Mouse (Mus musculus) MEL (cell line): ENCODE data around the gene Rab44. TPM values are rescaled to one million over a fixed set of nuclear protein-coding genes. Genes with fewer than 3 reads are reported as not detected.

Source experiments
- DNase-seq: peaks from one replicate; pipeline ENCODE4 v3.0.0; 2011; ENCODE audit warnings: low read depth, low spot score
- H3K27ac ChIP-seq: 2 replicates; pipeline ENCODE4 v1.5.1; 2012; ENCODE audit warnings: low read depth, mild to moderate bottlenecking, control low read depth, low read length, moderate library complexity; ENCODE audit not compliant: control insufficient read depth
- H3K27me3 ChIP-seq, 2 experiments: fragments of 150-350 bp in 1 of 2; sonication (generic) in 1 of 2; 2 replicates each; pipeline ENCODE4 v1.6.1; 2012; ENCODE audit warnings: low read length in 2 of 2, mild to moderate bottlenecking in 2 of 2, improper control_type of control experiment in 1 of 2, moderate library complexity in 1 of 2; ENCODE audit not compliant: insufficient read depth in 2 of 2, control insufficient read depth in 1 of 2
- H3K36me3 ChIP-seq, 2 experiments: 2 replicates each; pipeline ENCODE4 v1.6.1; 2012 to 2014; ENCODE audit warnings: low read length in 2 of 2, improper control_type of control experiment in 1 of 2, inconsistent platforms in 1 of 2, mild to moderate bottlenecking in 1 of 2; ENCODE audit not compliant: insufficient read depth in 2 of 2, control insufficient read depth in 1 of 2
- H3K4me1 ChIP-seq, 2 experiments: fragments of 150-350 bp in 1 of 2; sonication (generic) in 1 of 2; 2 replicates each; pipeline ENCODE4 v1.6.1; 2012; ENCODE audit warnings: low read length in 2 of 2, improper control_type of control experiment in 1 of 2, mild to moderate bottlenecking in 1 of 2; ENCODE audit not compliant: insufficient read depth in 2 of 2, control insufficient read depth in 1 of 2
- H3K4me3 ChIP-seq, 2 experiments: fragments of 150-350 bp in 1 of 2; sonication (generic) in 1 of 2; 2 replicates each; pipeline ENCODE4 v1.5.1; 2012; ENCODE audit warnings: low read depth in 2 of 2, low read length in 2 of 2, mild to moderate bottlenecking in 2 of 2, moderate library complexity in 2 of 2, control low read depth in 1 of 2, improper control_type of control experiment in 1 of 2; ENCODE audit not compliant: control insufficient read depth in 1 of 2, insufficient read depth in 1 of 2
- H3K79me2 ChIP-seq: 2 replicates; pipeline ENCODE4 v1.6.1; 2012; ENCODE audit warnings: mild to moderate bottlenecking, low read length, moderate library complexity; ENCODE audit not compliant: control insufficient read depth, poor library complexity, insufficient read depth
- H3K9ac ChIP-seq: 2 replicates; pipeline ENCODE4 v1.6.1; 2012; ENCODE audit warnings: low read depth, mild to moderate bottlenecking, control low read depth, low read length, moderate library complexity; ENCODE audit not compliant: control insufficient read depth, poor library complexity, severe bottlenecking
- H3K9me3 ChIP-seq: fragments of 150-350 bp; sonication (generic); replicated peaks from 2 replicates; pipeline ENCODE4 v1.6.1; 2012; ENCODE audit warnings: mild to moderate bottlenecking, low read length, improper control_type of control experiment, moderate library complexity; ENCODE audit not compliant: insufficient read depth
- BHLHE40 ChIP-seq: IDR thresholded peaks from 2 replicates; pipeline ENCODE4 v1.6.1; 2012; ENCODE audit warnings: low read depth, mild to moderate bottlenecking, inconsistent platforms, low read length, improper control_type of control experiment, borderline replicate concordance
- CHD1 ChIP-seq: IDR thresholded peaks from 2 replicates; pipeline ENCODE4 v1.6.1; 2012; ENCODE audit warnings: low read depth, mild to moderate bottlenecking, inconsistent platforms, low read length, improper control_type of control experiment
- CHD2 ChIP-seq: IDR thresholded peaks from 2 replicates; pipeline ENCODE4 v1.6.1; 2011; ENCODE audit warnings: low read length, improper control_type of control experiment
- E2F4 ChIP-seq: IDR thresholded peaks from 2 replicates; pipeline ENCODE4 v1.6.1; 2011; ENCODE audit warnings: low read depth, low read length, improper control_type of control experiment, borderline replicate concordance
- EP300 ChIP-seq, 2 experiments: IDR thresholded peaks; 2 replicates each; pipeline ENCODE4 v1.6.1; 2011; ENCODE audit warnings: improper control_type of control experiment in 2 of 2, low read length in 2 of 2, low read depth in 1 of 2, mild to moderate bottlenecking in 1 of 2
- ETS1 ChIP-seq: IDR thresholded peaks from 2 replicates; pipeline ENCODE4 v1.6.1; 2012; ENCODE audit warnings: low read depth, mild to moderate bottlenecking, inconsistent platforms, low read length, improper control_type of control experiment, moderate library complexity
- GATA1 ChIP-seq: IDR thresholded peaks from 2 replicates; pipeline ENCODE4 v1.6.1; 2011; ENCODE audit warnings: low read depth, low read length, improper control_type of control experiment
- JUND ChIP-seq: IDR thresholded peaks from 2 replicates; pipeline ENCODE4 v1.6.1; 2011; ENCODE audit warnings: low read depth, mild to moderate bottlenecking, improper control_type of control experiment, low read length
- KAT2A ChIP-seq: conservative IDR thresholded peaks from 2 replicates; pipeline ENCODE4 v1.6.1; 2012; ENCODE audit warnings: low read depth, low read length, improper control_type of control experiment, inconsistent platforms
- MAX ChIP-seq: IDR thresholded peaks from 2 replicates; pipeline ENCODE4 v1.6.1; 2011; ENCODE audit warnings: low read length, improper control_type of control experiment
- MAZ ChIP-seq: IDR thresholded peaks from 2 replicates; pipeline ENCODE4 v1.6.1; 2012; ENCODE audit warnings: low read depth, mild to moderate bottlenecking, inconsistent platforms, low read length, improper control_type of control experiment
- MEF2A ChIP-seq: IDR thresholded peaks from 2 replicates; pipeline ENCODE4 v1.6.1; 2014; ENCODE audit warnings: low read depth, mild to moderate bottlenecking, inconsistent platforms, low read length, improper control_type of control experiment; ENCODE audit not compliant: poor library complexity, insufficient replicate concordance, severe bottlenecking; ENCODE audit errors: extremely low read depth
- MXI1 ChIP-seq: IDR thresholded peaks from 2 replicates; pipeline ENCODE4 v1.6.1; 2011; ENCODE audit warnings: mild to moderate bottlenecking, low read depth, low read length, improper control_type of control experiment
- MYC ChIP-seq: IDR thresholded peaks from 2 replicates; pipeline ENCODE4 v1.6.1; 2011; ENCODE audit warnings: low read depth, mild to moderate bottlenecking, low read length, improper control_type of control experiment, moderate library complexity
- NELFE ChIP-seq: IDR thresholded peaks from 2 replicates; pipeline ENCODE4 v1.6.1; 2011; ENCODE audit warnings: low read depth, low read length, improper control_type of control experiment
- NRF1 ChIP-seq: IDR thresholded peaks from 2 replicates; pipeline ENCODE4 v1.6.1; 2014; ENCODE audit warnings: low read depth, mild to moderate bottlenecking, inconsistent platforms, low read length, improper control_type of control experiment, moderate library complexity; ENCODE audit not compliant: poor library complexity, insufficient read depth, severe bottlenecking
- POLR2A ChIP-seq, 2 experiments: IDR thresholded peaks; 2 replicates each; pipeline ENCODE4 v1.6.1; 2011 to 2012; ENCODE audit warnings: low read length in 2 of 2, mild to moderate bottlenecking in 2 of 2, control low read depth in 1 of 2, improper control_type of control experiment in 1 of 2, low read depth in 1 of 2, moderate library complexity in 1 of 2; ENCODE audit not compliant: control insufficient read depth in 1 of 2, insufficient read depth in 1 of 2, poor library complexity in 1 of 2
- POLR2AphosphoS5 ChIP-seq: IDR thresholded peaks from 2 replicates; pipeline ENCODE4 v1.6.1; 2012; ENCODE audit warnings: low read depth, borderline replicate concordance, mild to moderate bottlenecking, inconsistent platforms, low read length, moderate library complexity, mixed read lengths
- RCOR1 ChIP-seq: IDR thresholded peaks from 2 replicates; pipeline ENCODE4 v1.6.1; 2012; ENCODE audit warnings: low read depth, mild to moderate bottlenecking, inconsistent platforms, low read length, improper control_type of control experiment
- SIN3A ChIP-seq: IDR thresholded peaks from 2 replicates; pipeline ENCODE4 v1.6.1; 2012; ENCODE audit warnings: low read length, improper control_type of control experiment, inconsistent platforms
- SMC3 ChIP-seq: IDR thresholded peaks from 2 replicates; pipeline ENCODE4 v1.6.1; 2011; ENCODE audit warnings: low read depth, low read length, improper control_type of control experiment
- TBP ChIP-seq: IDR thresholded peaks from 2 replicates; pipeline ENCODE4 v1.8.0; 2011; ENCODE audit warnings: low read depth, low read length, improper control_type of control experiment
- TCF12 ChIP-seq: IDR thresholded peaks from 2 replicates; pipeline ENCODE4 v1.6.1; 2014; ENCODE audit warnings: low read depth, mild to moderate bottlenecking, inconsistent platforms, low read length, improper control_type of control experiment, moderate library complexity
- USF1 ChIP-seq: IDR thresholded peaks from 2 replicates; pipeline ENCODE4 v1.6.1; 2014; ENCODE audit warnings: low read depth, mild to moderate bottlenecking, inconsistent platforms, low read length, improper control_type of control experiment, moderate library complexity
- ZMIZ1 ChIP-seq: IDR thresholded peaks from 2 replicates; pipeline ENCODE4 v1.6.1; 2012; ENCODE audit warnings: low read depth, mild to moderate bottlenecking, inconsistent platforms, low read length, improper control_type of control experiment, moderate library complexity
- polyA plus RNA-seq, 2 experiments: library from polyadenylated mRNA; stranded (reverse) in 1 of 2; unstranded in 1 of 2; fragments of >175 nt in 1 of 2; fragments of >200 nt in 1 of 2; gene quantifications; 2 replicates each; pipeline versions ENCODE4 v1.2.1 to v1.2.4; 2012; ENCODE audit warnings: low replicate concordance in 2 of 2, low read depth in 1 of 2; ENCODE audit not compliant: insufficient read length in 2 of 2, insufficient read depth in 1 of 2, missing spikeins in 1 of 2
- total RNA-seq: library from RNA; depleted of rRNA; stranded (reverse); fragments of 300-350 nt; gene quantifications from 2 replicates; pipeline ENCODE4 v1.2.3, GENCODE M21; 2012

Gene Rab44
- total and polyA plus RNA-seq, 3 experiments, result 7.0 to 9.5 TPM; not detected in 1

- peaks cover 0 to 15% of the 10 kb centered on the region in 2 experiments; a peak in 2 of 4 replicates for H3K36me3 ChIP-seq
- H3K79me2 ChIP-seq, result peaks cover 5% of the 10 kb centered on the region; the same call in 1 of the 2 replicates
- H3K27me3 ChIP-seq, result no peaks in the 10 kb centered on the region
- H3K27ac ChIP-seq, result peak overlapping the region; percentile 80
- peaks cover 12 to 23% of the 10 kb centered on the region in 2 experiments for H3K4me1 ChIP-seq
- no peaks in the 10 kb centered on the region for H3K9me3 ChIP-seq
- peak overlapping the region; percentile 88 for H3K9ac ChIP-seq
- peak overlapping the region; percentile 74 to 87 for H3K4me3 ChIP-seq
- DNase-seq, result peak; percentile 90
- TF ChIP-seq MAX (peak; percentile 40; the same call in 1 of the 2 replicates), MEF2A (peak; percentile 54; the same call in 1 of the 2 replicates), NRF1 (no peak), KAT2A (peak; percentile 44; the same call in 1 of the 2 replicates), MXI1 (peak; percentile 64), POLR2A (IDR thresholded peaks at IDR 0.05; ENCODE audit: control insufficient read depth in 1 of 2, insufficient read depth in 1 of 2, low read depth in 1 of 2, low read length in 2 of 2, poor library complexity in 1 of 2) (peak; percentile 15 to 61; a peak in 3 of 4 replicates), NELFE (peak; percentile 51; the same call in 1 of the 2 replicates), ETS1 (peak; percentile 57), RCOR1 (no peak), TBP (peak; percentile 59), POLR2AphosphoS5 (no peak), USF1 (peak; percentile 36; the same call in 1 of the 2 replicates), EP300 (IDR thresholded peaks at IDR 0.05; ENCODE audit: low read depth in 1 of 2, low read length in 2 of 2) (peak; percentile 32 to 80), JUND (peak; percentile 80; the same call in 1 of the 2 replicates), MAZ (peak; percentile 54; the same call in 1 of the 2 replicates), SIN3A (peak; percentile 73), SMC3 (no peak), BHLHE40 (peak; percentile 51; the same call in 1 of the 2 replicates), E2F4 (no peak), ZMIZ1 (peak; percentile 13; the same call in 1 of the 2 replicates), CHD1 (peak; percentile 76; the same call in 1 of the 2 replicates), GATA1 (no peak), MYC (peak; percentile 66; the same call in 1 of the 2 replicates), CHD2 (no peak), TCF12 (peak; percentile 23; the same call in 1 of the 2 replicates)
These were observed 35.2 kb upstream of the Rab44 start for GRCm38 (mm10) chr17:29078519-29079383.
